Mouse (Mus musculus) embryonic facial prominence, embryonic 13.5 days (tissue): ENCODE measurements around the gene Scp2d1. TPM values are rescaled to one million over a fixed set of nuclear protein-coding genes. Genes with fewer than 3 reads are reported as not detected.
"Not testable (repeated sequence)": the region's sequence is repeated elsewhere in the genome, so short reads cannot be mapped to it uniquely, and the experiment has no call there.

ENCODE experiments used
- ATAC-seq: fragments of 200-750 bp; cut with Nextera tagmentation; 2 replicates; pipeline ENCODE4 v1.8.0; 2017; ENCODE audit warnings: low read depth; ENCODE audit not compliant: insufficient number of reproducible peaks, insufficient read depth, low FRiP score, low TSS enrichment
- H3K27ac ChIP-seq: fragments of 300-500 bp; sonication (generic); 2 replicates; pipeline ENCODE4 v1.5.1; 2015; ENCODE audit warnings: moderate library complexity, mild to moderate bottlenecking, inconsistent platforms
- H3K27me3 ChIP-seq: fragments of 300-500 bp; sonication (generic); 2 replicates; pipeline ENCODE4 v1.6.1; 2015; ENCODE audit warnings: mild to moderate bottlenecking, inconsistent platforms
- H3K36me3 ChIP-seq: fragments of 300-500 bp; sonication (generic); 2 replicates; pipeline ENCODE4 v1.6.1; 2015; ENCODE audit warnings: mild to moderate bottlenecking, inconsistent platforms
- H3K4me1 ChIP-seq: fragments of 300-500 bp; sonication (generic); 2 replicates; pipeline ENCODE4 v1.6.1; 2015; ENCODE audit warnings: inconsistent platforms
- H3K4me2 ChIP-seq: fragments of 300-500 bp; sonication (generic); 2 replicates; pipeline ENCODE4 v1.6.1; 2015; ENCODE audit warnings: moderate library complexity, mild to moderate bottlenecking, inconsistent platforms
- H3K4me3 ChIP-seq: fragments of 300-500 bp; sonication (generic); 2 replicates; pipeline ENCODE4 v1.5.1; 2015; ENCODE audit warnings: mild to moderate bottlenecking, inconsistent platforms
- H3K9ac ChIP-seq: fragments of 300-500 bp; sonication (generic); 2 replicates; pipeline ENCODE4 v1.6.1; 2015; ENCODE audit warnings: mild to moderate bottlenecking, inconsistent platforms
- H3K9me3 ChIP-seq: fragments of 300-500 bp; sonication (generic); 2 replicates; pipeline ENCODE4 v1.6.1; 2016; ENCODE audit warnings: inconsistent platforms
- WGBS: fragments of 180-500 bp; shearing (Covaris S2); methylation state at CpG from one replicate; pipeline ENCODE4 v1.1.7; 2015; ENCODE audit warnings: mixed read lengths; 5-methylcytosine and 5-hydroxymethylcytosine counted together
- polyA plus RNA-seq: library from polyadenylated mRNA; unstranded; fragments of >200 nt; fragmentation: Nextera tagmentation; extraction: Ambion mirVana; gene quantifications from 2 replicates; pipeline ENCODE4 v1.2.1, GENCODE M21; 2015

The Scp2d1 gene
- not detected in 2 replicates for polyA plus RNA-seq

- ATAC-seq, H3K4me3 ChIP-seq, H3K36me3 ChIP-seq, H3K4me1 ChIP-seq, H3K27me3 ChIP-seq, H3K9me3 ChIP-seq, H3K9ac ChIP-seq, H3K4me2 ChIP-seq, H3K27ac ChIP-seq: not testable (repeated sequence)
- WGBS: 81% methylated on average over 6 of the region's 6 CpGs
Observed at GRCm38 (mm10) chr2:144823356-144823755, at the start of gene Scp2d1. Scp2d1 (plus strand) TSS chr2:144823656.

DNA sequence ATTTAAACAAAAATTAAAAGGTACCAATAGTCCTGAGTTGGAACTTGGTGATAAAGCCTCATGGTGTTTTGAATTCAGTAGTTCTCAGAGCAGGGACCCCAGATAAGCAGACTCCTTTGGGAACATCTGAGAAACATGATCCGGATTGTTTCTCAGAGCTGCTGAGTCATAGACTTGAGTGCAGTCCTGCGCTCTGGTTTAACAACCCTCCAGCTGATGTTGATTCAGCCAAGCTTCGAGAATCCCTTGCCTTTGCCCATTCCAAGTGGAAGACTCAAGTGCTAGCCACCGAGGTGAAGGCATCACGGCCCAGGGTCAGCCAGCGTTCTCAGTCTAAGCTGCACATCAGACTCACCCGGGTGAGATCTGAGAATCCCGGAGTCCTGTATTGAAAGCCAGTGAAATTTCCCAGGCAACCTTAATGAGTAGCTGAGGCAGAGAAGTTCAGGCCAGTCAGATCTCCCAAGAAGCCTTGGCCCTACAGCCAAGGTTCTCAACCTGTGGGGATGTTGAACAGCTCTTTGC lies 48.8 kb upstream of the Scp2d1 start:
- Histone ChIP-seq H3K27ac (no peak overlapping the region), H3K4me2 (no peak overlapping the region), H3K4me3 (no peak overlapping the region), H3K27me3 (no peaks in the 10 kb centered on the region), H3K4me1 (no peaks in the 10 kb centered on the region), H3K36me3 (no peaks in the 10 kb centered on the region), H3K9me3 (no peaks in the 10 kb centered on the region), H3K9ac (no peak overlapping the region)
- no peak for ATAC-seq
- 79% methylated on average over 8 of the region's 8 CpGs for WGBS

DNA sequence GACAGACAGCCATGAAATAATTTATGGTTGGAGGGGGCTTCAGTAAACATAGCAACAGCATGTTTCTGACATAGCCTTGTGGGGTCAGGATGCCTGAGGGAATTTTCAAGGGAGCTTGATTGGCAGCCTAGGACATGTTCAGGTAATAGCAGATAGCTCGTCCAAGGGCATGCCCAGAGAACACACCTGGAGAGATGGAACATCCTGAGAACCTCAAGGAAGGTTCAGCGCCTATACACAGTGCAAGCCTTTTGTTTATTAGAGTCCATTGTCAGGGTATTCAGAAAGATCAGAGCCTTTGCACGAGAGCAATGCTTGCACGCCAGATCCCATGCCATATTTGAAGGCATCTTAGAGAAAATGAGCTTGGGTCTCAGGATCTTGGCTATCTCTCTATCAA lies 47.8 kb upstream of the Scp2d1 start:
- Histone ChIP-seq H3K36me3 (no peaks in the 10 kb centered on the region), H3K27me3 (no peaks in the 10 kb centered on the region)

GRCm38 (mm10) chr2:144779263-144779662 lies 44.2 kb upstream of the Scp2d1 start:
- no peaks in the 10 kb centered on the region for H3K27me3 ChIP-seq
- no peak for ATAC-seq
- 85% methylated on average over 7 of the region's 7 CpGs for WGBS
- H3K9me3 ChIP-seq: no peaks in the 10 kb centered on the region
- no peaks in the 10 kb centered on the region for H3K36me3 ChIP-seq
- H3K4me1 ChIP-seq: no peaks in the 10 kb centered on the region
- H3K9ac ChIP-seq: no peak overlapping the region
- no peak overlapping the region for H3K4me2 ChIP-seq
- no peak overlapping the region for H3K4me3 ChIP-seq
- H3K27ac ChIP-seq: no peak overlapping the region

More for the DNA sequence above, 47.8 kb upstream of the Scp2d1 start:
- 87% methylated on average over 4 of the region's 4 CpGs for WGBS
- ATAC-seq: no peak
- no peak overlapping the region for H3K4me2 ChIP-seq
- no peaks in the 10 kb centered on the region for H3K9me3 ChIP-seq
- H3K27ac ChIP-seq: no peak overlapping the region
- H3K4me1 ChIP-seq: no peaks in the 10 kb centered on the region
- H3K4me3 ChIP-seq: no peak overlapping the region
- no peak overlapping the region for H3K9ac ChIP-seq

- no peaks in the 10 kb centered on the region for H3K27me3 ChIP-seq
- H3K9ac ChIP-seq: no peak overlapping the region
- no peak overlapping the region for H3K4me3 ChIP-seq
- WGBS: 41% methylated on average over 5 of the region's 5 CpGs
- no peak overlapping the region for H3K27ac ChIP-seq
- no peaks in the 10 kb centered on the region for H3K36me3 ChIP-seq
- H3K4me2 ChIP-seq: no peak overlapping the region
- no peak for ATAC-seq
- no peaks in the 10 kb centered on the region for H3K4me1 ChIP-seq
- H3K9me3 ChIP-seq: no peaks in the 10 kb centered on the region
Observed at GRCm38 (mm10) chr2:144780731-144781130, 42.7 kb upstream of the Scp2d1 start.

GRCm38 (mm10) chr2:144781871-144782270 lies 41.6 kb upstream of the Scp2d1 start:
- Histone ChIP-seq H3K4me1 (no peaks in the 10 kb centered on the region), H3K9me3 (no peaks in the 10 kb centered on the region), H3K27ac (no peak overlapping the region), H3K27me3 (no peaks in the 10 kb centered on the region), H3K4me2 (no peak overlapping the region), H3K36me3 (no peaks in the 10 kb centered on the region), H3K9ac (no peak overlapping the region), H3K4me3 (no peak overlapping the region)
- ATAC-seq: no peak
- 51% methylated on average over 3 of the region's 3 CpGs for WGBS

- Histone ChIP-seq H3K9me3 (no peaks in the 10 kb centered on the region), H3K4me1 (no peaks in the 10 kb centered on the region), H3K27me3 (no peaks in the 10 kb centered on the region), H3K9ac (no peak overlapping the region), H3K4me3 (no peak overlapping the region), H3K27ac (no peak overlapping the region), H3K36me3 (no peaks in the 10 kb centered on the region), H3K4me2 (no peak overlapping the region)
- WGBS: 81% methylated on average over 4 of the region's 4 CpGs
- no peak for ATAC-seq
Observed at GRCm38 (mm10) chr2:144782481-144782880, 41.0 kb upstream of the Scp2d1 start.

DNA sequence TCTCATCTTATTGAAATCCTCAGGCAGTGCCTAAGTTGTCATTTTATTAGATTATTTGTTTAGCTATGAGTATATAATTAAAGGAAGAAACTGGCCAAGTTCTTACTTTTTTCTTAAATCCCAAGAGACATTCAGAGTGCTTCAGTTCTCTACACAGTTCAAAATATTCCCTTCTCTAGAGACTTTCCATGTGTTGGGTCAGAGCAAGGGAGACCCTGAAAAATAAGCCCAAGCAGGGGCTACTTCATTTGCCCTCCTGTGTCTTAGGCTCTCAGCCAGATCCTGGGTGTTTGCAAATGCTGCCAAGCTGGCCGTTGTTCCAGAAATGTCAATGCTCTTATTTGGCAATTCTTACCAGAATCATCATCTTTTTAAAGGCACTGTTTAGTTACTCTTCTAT lies 40.3 kb upstream of the Scp2d1 start:
- no peak overlapping the region for H3K9ac ChIP-seq
- no peaks in the 10 kb centered on the region for H3K36me3 ChIP-seq
- H3K4me3 ChIP-seq: no peak overlapping the region
- no peak overlapping the region for H3K27ac ChIP-seq
- no peak for ATAC-seq
- H3K4me1 ChIP-seq: no peaks in the 10 kb centered on the region
- H3K4me2 ChIP-seq: no peak overlapping the region
- no peaks in the 10 kb centered on the region for H3K9me3 ChIP-seq
- H3K27me3 ChIP-seq: no peaks in the 10 kb centered on the region
- 90% methylated on average over 1 of the region's 1 CpGs for whole genome bisulfite sequencing

GRCm38 (mm10) chr2:144783831-144784230 lies 39.6 kb upstream of the Scp2d1 start:
- H3K4me2 ChIP-seq: no peak overlapping the region
- H3K27ac ChIP-seq: no peak overlapping the region
- WGBS: 94% methylated on average over 6 of the region's 6 CpGs
- H3K4me1 ChIP-seq: no peaks in the 10 kb centered on the region
- no peaks in the 10 kb centered on the region for H3K9me3 ChIP-seq
- no peak overlapping the region for H3K4me3 ChIP-seq
- no peaks in the 10 kb centered on the region for H3K36me3 ChIP-seq
- H3K9ac ChIP-seq: no peak overlapping the region
- H3K27me3 ChIP-seq: no peaks in the 10 kb centered on the region
- ATAC-seq: no peak

GRCm38 (mm10) chr2:144791671-144792294 lies 31.7 kb upstream of the Scp2d1 start:
- no peaks in the 10 kb centered on the region for H3K4me1 ChIP-seq
- no peak overlapping the region for H3K27ac ChIP-seq
- H3K9ac ChIP-seq: no peak overlapping the region
- no peak for ATAC-seq
- H3K9me3 ChIP-seq: no peaks in the 10 kb centered on the region
- H3K36me3 ChIP-seq: no peaks in the 10 kb centered on the region
- no peak overlapping the region for H3K4me2 ChIP-seq
- 79% methylated on average over 14 of the region's 14 CpGs for WGBS
- no peaks in the 10 kb centered on the region for H3K27me3 ChIP-seq
- H3K4me3 ChIP-seq: no peak overlapping the region

GRCm38 (mm10) chr2:144797515-144797914 lies 25.9 kb upstream of the Scp2d1 start:
- Histone ChIP-seq H3K36me3 (no peaks in the 10 kb centered on the region), H3K9ac (no peak overlapping the region), H3K4me1 (no peaks in the 10 kb centered on the region), H3K4me2 (no peak overlapping the region), H3K27me3 (no peaks in the 10 kb centered on the region), H3K9me3 (no peaks in the 10 kb centered on the region), H3K4me3 (no peak overlapping the region), H3K27ac (no peak overlapping the region)
- 65% methylated on average over 8 of the region's 8 CpGs for WGBS
- no peak for ATAC-seq
